Comparison of ENCODE assay signal across 28 mouse cellular contexts in the genomic region with DNA sequence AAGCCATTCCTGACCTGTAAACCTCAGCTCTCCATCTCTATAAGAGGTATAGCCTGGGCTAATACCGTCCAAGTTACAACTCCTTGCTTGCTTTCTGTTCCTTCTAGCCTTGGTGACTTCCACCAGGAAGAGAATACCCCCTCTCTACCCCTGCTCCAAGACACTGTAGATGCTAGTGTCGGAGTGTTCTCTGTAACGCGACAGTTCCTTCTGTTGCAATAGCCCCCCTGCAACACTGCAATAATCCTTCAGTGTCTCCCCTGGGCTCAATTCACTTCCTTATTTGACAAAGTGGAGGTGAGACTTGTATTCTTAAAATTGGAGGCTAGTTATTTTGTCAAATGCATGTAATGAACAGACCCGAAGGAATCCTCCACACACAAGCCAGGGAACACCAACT. TPM values are rescaled to one million over a fixed set of nuclear protein-coding genes. Genes with fewer than 3 reads are reported as not detected.
"Had no signal": no experiment of that assay in that cellular context is flagged by ENCODE, and none has a peak within 500 bp of the region (broad histone marks: within the 10 kb centered on the region; RNA-seq: fewer than 3 reads in every experiment).

No protein-coding gene starts in this region.

- H3K27ac ChIP-seq: gastrocnemius, adult 2 months; heart, adult 2 months; heart, embryonic 13.5 days; heart, embryonic 15.5 days; hindbrain, embryonic 13.5 days; hindbrain, embryonic 15.5 days; hindbrain, postnatal 0 days; kidney, embryonic 15.5 days; kidney, postnatal 0 days; limb, embryonic 13.5 days; limb, embryonic 15.5 days; liver, embryonic 12.5 days had no signal

- H3K4me3 ChIP-seq: gastrocnemius, adult 2 months; heart, adult 2 months; heart, embryonic 13.5 days; heart, embryonic 15.5 days; hindbrain, embryonic 13.5 days; hindbrain, embryonic 15.5 days; kidney, embryonic 15.5 days; limb, embryonic 13.5 days; limb, embryonic 15.5 days; liver, embryonic 12.5 days had no signal

- H3K36me3 ChIP-seq: liver, embryonic 12.5 days had no signal

- H3K9me3 ChIP-seq: heart, embryonic 13.5 days; heart, embryonic 15.5 days; hindbrain, embryonic 13.5 days; hindbrain, embryonic 15.5 days; kidney, embryonic 15.5 days; limb, embryonic 13.5 days; limb, embryonic 15.5 days; liver, embryonic 12.5 days had no signal

- DNase-seq: gastrocnemius, adult 2 months; gastrocnemius, postnatal 10 days; gastrocnemius, postnatal 25 days; heart, adult 11 months; heart, adult 2 months; heart, postnatal 14 days; heart, postnatal 36 days; kidney, adult 11 months; kidney, adult 2 months; kidney, adult 9 months; kidney, postnatal 14 days; kidney, postnatal 36 days; layer of hippocampus, adult 9-11 months; layer of hippocampus, postnatal 36 days; left cerebral cortex, postnatal 4 days had no signal

- H3K27me3 ChIP-seq: heart, embryonic 13.5 days; heart, embryonic 15.5 days; hindbrain, embryonic 13.5 days; hindbrain, embryonic 15.5 days; kidney, embryonic 15.5 days; limb, embryonic 13.5 days; limb, embryonic 15.5 days; liver, embryonic 12.5 days had no signal

- ATAC-seq: hindbrain, postnatal 0 days; liver, embryonic 12.5 days had no signal

- H3K4me1 ChIP-seq: heart, embryonic 13.5 days; heart, embryonic 15.5 days; hindbrain, embryonic 13.5 days; hindbrain, embryonic 15.5 days; kidney, embryonic 15.5 days; limb, embryonic 13.5 days; limb, embryonic 15.5 days; liver, embryonic 12.5 days had no signal

- H3K4me2 ChIP-seq: heart, embryonic 11.5 days; heart, embryonic 13.5 days; heart, embryonic 15.5 days; hindbrain, embryonic 13.5 days; hindbrain, embryonic 15.5 days; kidney, embryonic 15.5 days; limb, embryonic 13.5 days; limb, embryonic 15.5 days; liver, embryonic 12.5 days had no signal

RNA-seq across cellular contexts. Expression of gene Nipal4, which starts 19.7 kb away (rescaled TPM):
- total RNA-seq: gastrocnemius, adult 2 months; gastrocnemius, postnatal 25 days; hematopoietic stem cell, adult 5-6 weeks; liver, adult 2 months had no signal
- polyA plus RNA-seq: liver, adult 2 months had no signal
